ENCODE assay signal across 24 mouse cellular contexts in the genomic region with DNA sequence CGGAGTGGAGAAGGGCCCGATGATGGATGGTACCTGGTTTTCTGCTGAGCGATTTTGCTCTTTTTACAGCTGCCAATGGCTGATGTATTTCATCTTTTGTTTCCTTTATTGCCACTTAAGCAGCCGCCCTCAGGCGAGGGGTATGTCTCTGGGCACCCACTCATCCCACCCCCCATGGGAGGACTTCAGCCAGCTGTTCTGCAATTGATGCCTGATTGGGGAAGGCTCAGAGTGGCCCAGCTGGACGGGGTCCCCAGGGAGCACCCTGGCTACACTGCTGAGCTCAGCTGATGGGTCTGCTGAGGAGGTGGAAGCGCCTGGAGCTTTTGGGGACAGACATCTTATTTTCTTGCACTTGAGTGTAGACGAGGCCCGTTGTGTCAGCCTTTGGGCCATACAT.
"Had no signal": no experiment of that assay in that cellular context is flagged by ENCODE, and none has a peak within 500 bp of the region (broad histone marks: within the 10 kb centered on the region; RNA-seq: fewer than 3 reads in every experiment).

No protein-coding gene starts in this region.

- H3K36me3 ChIP-seq: heart, embryonic 13.5 days; heart, embryonic 15.5 days; hindbrain, embryonic 15.5 days; kidney, embryonic 15.5 days; limb, embryonic 13.5 days; limb, embryonic 15.5 days; liver, embryonic 12.5 days had no signal

- H3K27me3 ChIP-seq: hindbrain, embryonic 15.5 days had no signal

- H3K9me3 ChIP-seq: heart, embryonic 13.5 days; heart, embryonic 15.5 days; hindbrain, embryonic 15.5 days; kidney, embryonic 15.5 days; limb, embryonic 13.5 days; limb, embryonic 15.5 days; liver, embryonic 12.5 days had no signal

- H3K4me3 ChIP-seq: heart, adult 2 months; heart, embryonic 13.5 days; heart, embryonic 15.5 days; hindbrain, embryonic 15.5 days; kidney, embryonic 15.5 days; limb, embryonic 13.5 days; limb, embryonic 15.5 days; liver, embryonic 12.5 days had no signal

- H3K9ac ChIP-seq: forebrain, postnatal 0 days; heart, embryonic 13.5 days; heart, embryonic 15.5 days; hindbrain, embryonic 15.5 days; kidney, embryonic 15.5 days; limb, embryonic 13.5 days; limb, embryonic 15.5 days; liver, embryonic 12.5 days had no signal

- H3K4me1 ChIP-seq: heart, embryonic 13.5 days; heart, embryonic 15.5 days; kidney, embryonic 15.5 days; limb, embryonic 13.5 days; limb, embryonic 15.5 days; liver, embryonic 12.5 days had no signal

- H3K27ac ChIP-seq: heart, adult 2 months; heart, embryonic 13.5 days; heart, embryonic 15.5 days; hindbrain, embryonic 15.5 days; hindbrain, postnatal 0 days; kidney, embryonic 15.5 days; kidney, postnatal 0 days; limb, embryonic 13.5 days; limb, embryonic 15.5 days; liver, embryonic 12.5 days had no signal

- ATAC-seq: forebrain, postnatal 0 days; hindbrain, postnatal 0 days; intestine, embryonic 16.5 days; liver, embryonic 12.5 days had no signal

- DNase-seq: forebrain, postnatal 0 days; gastrocnemius, postnatal 14 days; gastrocnemius, postnatal 36 days; heart, adult 11 months; heart, adult 2 months; heart, postnatal 14 days; heart, postnatal 36 days; kidney, adult 11 months; kidney, adult 2 months; kidney, adult 9 months; kidney, postnatal 14 days; kidney, postnatal 36 days; left cerebral cortex, postnatal 4 days had no signal

- H3K4me2 ChIP-seq: heart, embryonic 11.5 days; heart, embryonic 13.5 days; heart, embryonic 15.5 days; hindbrain, embryonic 15.5 days; kidney, embryonic 15.5 days; limb, embryonic 13.5 days; limb, embryonic 15.5 days; liver, embryonic 12.5 days had no signal
